Mouse (Mus musculus) midbrain, postnatal 0 days (tissue): ENCODE results near the gene Tnpo3. TPM values are rescaled to one million over a fixed set of nuclear protein-coding genes. Genes with fewer than 3 reads are reported as not detected.

Experiments
- ATAC-seq: fragments of 200-750 bp; cut with Nextera tagmentation; 2 replicates; pipeline ENCODE4 v1.8.0; 2017; ENCODE audit warnings: moderate number of reproducible peaks, mild to moderate bottlenecking, moderate TSS enrichment, moderate library complexity; ENCODE audit not compliant: low FRiP score
- DNase-seq: peaks from one replicate; pipeline ENCODE4 v3.0.0-alpha.2; 2015; ENCODE audit warnings: low spot score
- H3K27ac ChIP-seq: fragments of 300-500 bp; sonication (generic); 2 replicates; pipeline ENCODE4 v1.5.1; 2014; ENCODE audit warnings: low read depth, mild to moderate bottlenecking, low read length, mixed read lengths
- H3K27me3 ChIP-seq: fragments of 300-500 bp; sonication (generic); 2 replicates; pipeline ENCODE4 v1.6.1; 2014; ENCODE audit warnings: low read length, control low read depth, mixed read lengths; ENCODE audit not compliant: insufficient read depth
- H3K36me3 ChIP-seq: fragments of 300-500 bp; sonication (generic); 2 replicates; pipeline ENCODE4 v1.6.1; 2014; ENCODE audit warnings: low read length, control low read depth, mixed read lengths; ENCODE audit not compliant: insufficient read depth
- H3K4me1 ChIP-seq: fragments of 300-500 bp; sonication (generic); 2 replicates; pipeline ENCODE4 v1.6.1; 2014; ENCODE audit warnings: mild to moderate bottlenecking, control low read depth, antibody characterized with exemption, low read length, mixed read lengths; ENCODE audit not compliant: insufficient read depth
- H3K4me2 ChIP-seq: fragments of 300-500 bp; sonication (generic); 2 replicates; pipeline ENCODE4 v1.6.1; 2014; ENCODE audit warnings: low read depth, mild to moderate bottlenecking, low read length, mixed read lengths; ENCODE audit not compliant: poor library complexity, severe bottlenecking
- H3K4me3 ChIP-seq: fragments of 300-500 bp; sonication (generic); 2 replicates; pipeline ENCODE4 v1.5.1; 2014; ENCODE audit warnings: low read depth, mild to moderate bottlenecking, low read length, moderate library complexity
- H3K9ac ChIP-seq: fragments of 300-500 bp; sonication (generic); replicated peaks from 2 replicates; pipeline ENCODE4 v1.6.1; 2014; ENCODE audit warnings: mild to moderate bottlenecking, low read length, moderate library complexity, mixed read lengths; ENCODE audit not compliant: poor library complexity, severe bottlenecking
- H3K9me3 ChIP-seq: fragments of 300-500 bp; sonication (generic); 2 replicates; pipeline ENCODE4 v1.6.1; 2016; ENCODE audit warnings: low read length, control low read depth
- CTCF ChIP-seq: IDR thresholded peaks from 2 replicates; pipeline ENCODE4 v1.5.1; 2016; ENCODE audit warnings: antibody characterized with exemption, mild to moderate bottlenecking
- WGBS: fragments of 180-500 bp; shearing (Covaris S2); extraction: QIAGEN DNeasy Blood & Tissue Kit; methylation state at CpG from one replicate; pipeline ENCODE4 v1.1.7; 2014; 5-methylcytosine and 5-hydroxymethylcytosine counted together
- polyA plus RNA-seq: library from polyadenylated mRNA; unstranded; fragments of >200 nt; fragmentation: Nextera tagmentation; extraction: Ambion mirVana; gene quantifications from 2 replicates; pipeline ENCODE4 v1.2.1, GENCODE M21; 2015
- total RNA-seq: library from RNA; depleted of rRNA; stranded (reverse); fragments of >200 nt; gene quantifications from 2 replicates; pipeline ENCODE4 v1.2.3, GENCODE M21; 2014

The Tnpo3 gene
- total and polyA plus RNA-seq, 2 experiments from 2014 or later, result 57.9 to 72.6 TPM

DNA sequence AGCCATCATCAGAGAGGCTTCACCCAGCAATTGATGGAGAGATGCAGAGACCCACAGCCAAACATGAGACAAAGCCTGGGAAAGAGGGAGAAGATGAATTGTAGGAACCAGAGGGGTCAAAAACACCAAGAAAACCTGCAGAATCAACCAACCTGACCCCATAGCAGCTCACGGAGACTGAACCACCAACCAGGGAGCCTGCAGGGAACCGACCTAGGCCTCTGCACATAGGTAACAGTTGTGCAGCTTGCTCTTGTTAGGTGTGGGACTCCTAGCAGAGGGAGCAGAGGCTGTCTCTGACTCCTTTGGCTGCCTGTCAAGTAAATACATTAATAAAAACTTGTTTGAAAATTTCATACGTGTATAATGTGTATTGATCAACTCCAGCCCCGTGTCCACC, 32.1 kb upstream of the Tnpo3 start:
- Histone ChIP-seq H3K9me3 (0 out of 2 replicates have a peak, but pooled peaks cover 4% of the 10 kb centered on the region), H3K4me3 (no peak overlapping the region), H3K27ac (no peak overlapping the region), H3K27me3 (no peaks in the 10 kb centered on the region), H3K36me3 (no peaks in the 10 kb centered on the region), H3K9ac (no peak overlapping the region), H3K4me2 (no peak overlapping the region), H3K4me1 (no peaks in the 10 kb centered on the region)
- no peak for ATAC-seq
- no peak for DNase-seq
- TF ChIP-seq CTCF, result no peak
- 84% methylated on average over 4 of the region's 4 CpGs for WGBS

- no peak overlapping the region for H3K9ac ChIP-seq
- no peak overlapping the region for H3K4me2 ChIP-seq
- no peaks in the 10 kb centered on the region for H3K27me3 ChIP-seq
- no peaks in the 10 kb centered on the region for H3K4me1 ChIP-seq
- 0 out of 2 replicates have a peak, but pooled peaks cover 4% of the 10 kb centered on the region for H3K9me3 ChIP-seq
- WGBS, result 12% methylated on average over 7 of the region's 7 CpGs
- TF ChIP-seq CTCF, result no peak
- no peak overlapping the region for H3K4me3 ChIP-seq
- ATAC-seq (no peak), DNase-seq (no peak)
- no peak overlapping the region for H3K27ac ChIP-seq
- H3K36me3 ChIP-seq, result no peaks in the 10 kb centered on the region
Measured at GRCm38 (mm10) chr6:29639580-29640419, 30.1 kb upstream of the Tnpo3 start.

- no peaks in the 10 kb centered on the region for H3K27me3 ChIP-seq
- 0 out of 2 replicates have a peak, but pooled peaks cover 4% of the 10 kb centered on the region for H3K9me3 ChIP-seq
- no peak overlapping the region for H3K27ac ChIP-seq
- no peak overlapping the region for H3K4me2 ChIP-seq
- no peak for DNase-seq
- H3K9ac ChIP-seq, result no peak overlapping the region
- no peaks in the 10 kb centered on the region for H3K4me1 ChIP-seq
- no peaks in the 10 kb centered on the region for H3K36me3 ChIP-seq
- no peak for TF ChIP-seq CTCF
- H3K4me3 ChIP-seq, result no peak overlapping the region
- no peak for ATAC-seq
- WGBS, result 13% methylated on average over 15 of the region's 16 CpGs
Measured at GRCm38 (mm10) chr6:29638844-29639460, 29.3 kb upstream of the Tnpo3 start.

DNA sequence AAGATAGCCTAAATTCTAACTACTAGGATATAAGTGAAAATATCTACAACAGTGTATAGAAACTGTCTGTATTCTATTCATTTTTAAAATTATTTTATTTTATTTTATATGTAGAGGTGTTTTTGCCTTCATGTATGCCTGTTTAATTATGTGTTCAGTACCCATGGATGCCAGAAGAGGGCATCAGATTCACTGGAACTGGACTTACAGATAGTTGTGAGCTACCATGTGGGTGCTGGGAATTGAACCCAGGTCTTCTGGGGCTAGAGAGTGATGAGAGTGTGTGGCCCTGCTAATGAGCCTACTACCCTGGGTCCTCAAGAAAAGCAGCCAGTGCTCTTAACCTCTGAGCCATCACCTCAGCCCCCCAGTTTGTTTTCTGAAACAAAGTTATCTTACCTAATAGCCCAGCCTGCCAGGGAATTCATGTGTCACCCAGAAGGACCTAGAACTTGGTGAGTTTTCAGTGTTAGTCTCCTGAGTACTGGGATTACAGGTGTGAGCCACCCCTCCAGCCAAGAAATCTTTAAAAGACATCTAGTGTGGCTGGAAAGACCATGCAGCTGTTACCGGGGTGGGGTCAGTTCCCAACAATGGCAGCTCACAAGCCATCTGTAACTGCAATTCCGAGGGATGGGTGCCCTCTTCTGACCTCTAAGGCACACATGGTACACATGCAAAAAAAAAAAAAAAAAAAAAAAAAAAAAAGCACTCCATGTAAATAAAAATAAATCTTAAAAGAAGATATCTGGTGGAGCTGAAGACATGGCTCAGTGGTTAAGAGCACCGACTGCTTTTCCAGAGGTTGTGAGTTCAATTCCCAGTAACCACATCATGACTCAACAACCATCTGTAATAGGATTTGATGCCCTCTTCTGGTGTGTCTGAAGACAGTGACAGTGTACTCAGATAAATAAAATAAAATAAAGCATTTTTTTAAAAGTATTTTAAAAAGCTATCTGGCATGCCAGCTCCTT, 28.0 kb upstream of the Tnpo3 start:
- DNase-seq, result no peak
- no peak overlapping the region for H3K4me2 ChIP-seq
- ATAC-seq, result no peak
- 81% methylated on average over 3 of the region's 3 CpGs for WGBS
- no peak for TF ChIP-seq CTCF
- 0 out of 2 replicates have a peak, but pooled peaks cover 4% of the 10 kb centered on the region for H3K9me3 ChIP-seq
- H3K27me3 ChIP-seq, result no peaks in the 10 kb centered on the region
- no peaks in the 10 kb centered on the region for H3K4me1 ChIP-seq
- H3K27ac ChIP-seq, result no peak overlapping the region
- H3K36me3 ChIP-seq, result no peaks in the 10 kb centered on the region
- no peak overlapping the region for H3K9ac ChIP-seq
- H3K4me3 ChIP-seq, result no peak overlapping the region

DNA sequence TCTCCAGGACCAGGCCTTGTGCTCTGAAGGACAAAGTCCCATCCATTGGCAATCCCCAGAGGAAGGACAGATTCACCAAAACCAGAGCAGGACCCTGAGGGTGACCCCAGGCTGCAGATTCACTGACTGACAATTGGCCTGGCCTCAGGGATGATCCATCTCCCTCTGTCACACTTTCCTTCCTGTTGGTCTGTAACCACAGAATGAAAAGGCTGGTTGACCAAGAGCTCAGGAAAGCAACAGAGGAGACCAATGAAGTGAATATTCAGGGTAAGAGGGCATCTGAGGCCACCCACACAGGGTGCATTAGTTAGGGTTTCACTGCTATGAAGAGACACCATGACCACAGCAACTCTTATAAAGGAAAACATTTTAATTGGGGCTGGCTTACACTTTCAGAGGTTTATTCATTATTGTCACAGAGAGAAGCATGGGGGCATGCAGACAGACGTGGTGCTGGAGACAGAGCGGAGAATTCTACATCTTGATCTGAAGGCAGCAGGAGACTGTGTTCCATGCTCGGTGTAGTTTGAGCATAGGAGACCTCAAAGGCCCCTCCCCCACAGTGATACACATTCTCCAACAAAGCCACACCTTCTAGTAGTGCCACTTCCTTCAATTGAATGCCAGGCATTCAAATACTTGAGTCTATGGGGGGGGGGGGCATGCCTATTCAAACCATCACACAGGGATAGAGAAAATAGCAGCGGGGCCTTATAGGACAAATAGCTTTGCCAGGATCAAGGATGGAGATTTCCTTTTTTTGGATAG, 26.8 kb upstream of the Tnpo3 start:
- Histone ChIP-seq H3K9me3 (no peaks in the 10 kb centered on the region), H3K27ac (no peak overlapping the region), H3K4me3 (no peak overlapping the region), H3K9ac (no peak overlapping the region), H3K27me3 (no peaks in the 10 kb centered on the region), H3K4me1 (no peaks in the 10 kb centered on the region), H3K36me3 (no peaks in the 10 kb centered on the region), H3K4me2 (no peak overlapping the region)
- no peak for TF ChIP-seq CTCF
- no peak for ATAC-seq
- no peak for DNase-seq
- 86% methylated on average over 4 of the region's 4 CpGs for WGBS
